Mouse (Mus musculus): ENCODE measurements around the gene Slc6a9.
A peak's percentile ranks its signal among the peaks of the same experiment; 100 is the strongest.

Gene Slc6a9

DNA sequence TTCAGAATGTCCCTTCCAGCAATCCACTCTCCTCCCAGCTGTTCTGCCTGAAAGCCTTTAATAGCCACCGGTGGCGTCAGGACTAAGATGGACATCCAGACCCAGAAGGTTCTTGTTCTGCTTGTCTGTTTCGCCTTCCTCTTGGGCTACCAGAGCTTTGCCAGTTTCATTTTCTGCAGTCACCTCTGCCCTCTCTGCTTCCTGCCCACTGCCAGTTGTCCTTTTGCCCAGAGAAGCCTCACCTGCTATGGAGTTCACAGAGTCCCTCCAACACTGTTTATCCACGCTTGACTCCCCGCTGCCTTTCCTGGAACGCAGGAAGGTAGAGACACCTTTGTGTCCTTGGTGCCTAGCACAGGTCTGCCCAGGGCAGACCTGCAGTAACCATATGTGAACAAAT is 5.1 kb downstream of the Slc6a9 start:
- no peak for DNase-seq (ENCODE audit: low read depth, low spot score)

DNA sequence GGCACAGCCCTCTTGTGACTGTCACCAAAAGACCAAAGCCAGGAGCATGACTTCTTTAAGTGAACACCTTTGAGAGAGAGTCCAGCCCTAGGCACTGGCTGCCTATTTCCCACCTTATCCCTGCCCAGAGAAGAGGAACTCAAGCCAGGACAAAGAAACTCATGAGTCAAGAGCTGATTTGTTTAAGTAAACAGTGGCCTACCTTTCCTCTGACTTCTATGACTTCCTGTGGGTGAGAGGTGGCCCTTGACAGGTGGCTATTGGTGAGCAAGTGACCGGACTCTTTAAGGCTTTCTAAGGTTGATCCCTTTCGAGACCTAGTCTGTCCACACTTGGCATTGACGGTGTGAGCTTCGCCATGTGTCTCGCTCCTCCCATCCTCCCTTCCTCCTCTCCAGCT is 6.5 kb downstream of the Slc6a9 start:
- no peak for DNase-seq (ENCODE audit: low read depth, low spot score)

DNA sequence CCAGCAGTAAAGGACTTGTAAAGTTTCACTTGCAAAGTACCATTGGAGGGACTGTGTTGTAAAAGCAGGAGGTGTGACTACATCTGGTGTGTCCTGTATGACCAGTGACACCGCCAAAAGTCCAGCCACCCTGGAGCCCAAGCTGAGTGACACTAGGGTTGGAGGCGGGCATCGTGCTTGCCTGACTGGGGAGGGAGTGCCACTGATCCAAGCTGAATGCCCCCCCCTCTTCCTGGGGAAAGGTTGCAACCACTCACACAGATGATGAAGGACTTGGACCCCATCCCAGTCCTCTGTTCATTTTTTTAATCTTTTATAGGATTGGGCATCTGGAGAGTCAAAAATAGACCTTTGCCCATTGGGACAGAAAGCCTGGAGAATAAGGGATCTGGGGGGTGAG is 7.3 kb downstream of the Slc6a9 start:
- no peak for DNase-seq (ENCODE audit: low read depth, low spot score)

DNA sequence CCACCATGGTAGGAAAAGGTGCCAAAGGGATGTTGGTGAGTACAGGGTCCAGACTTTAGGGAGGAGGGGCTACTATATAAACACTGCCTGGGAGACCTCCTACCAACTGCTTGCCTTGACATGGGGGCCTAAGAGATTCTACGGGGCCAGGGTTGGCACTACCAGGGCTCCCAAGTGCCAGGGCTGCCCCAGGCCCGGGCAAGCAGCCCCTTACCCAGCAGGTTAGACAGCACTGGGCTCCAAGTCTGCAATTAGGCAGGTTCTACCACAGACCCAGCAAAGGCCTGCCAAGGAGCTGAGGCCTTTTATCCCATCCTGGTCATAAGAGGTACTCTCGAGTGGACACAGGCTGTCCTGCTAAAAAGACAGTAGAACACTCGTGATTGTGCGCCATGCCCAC is 8.8 kb downstream of the Slc6a9 start:
- no peak for DNase-seq (ENCODE audit: low read depth, low spot score)

DNA sequence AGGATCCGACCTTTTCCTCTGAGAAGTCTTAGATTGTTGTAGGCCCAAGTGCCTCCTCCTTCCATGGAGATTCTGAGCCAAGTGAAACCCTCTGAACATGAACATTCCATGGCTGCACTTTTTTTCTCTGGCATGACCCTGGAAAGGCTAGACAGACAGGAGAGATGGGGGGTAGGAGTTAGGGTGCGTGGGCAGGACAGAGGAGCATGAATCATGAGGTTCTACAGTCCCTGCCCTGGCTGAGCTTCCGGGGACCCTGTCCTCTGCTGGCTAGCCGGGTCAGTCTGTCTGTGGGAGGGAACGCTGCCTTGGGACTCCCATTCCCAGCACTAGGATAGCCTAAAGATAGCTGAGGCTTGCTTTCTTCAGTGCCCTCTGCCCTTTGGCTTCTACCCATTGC is 10.2 kb downstream of the Slc6a9 start:
- no peak for DNase-seq (ENCODE audit: low read depth, low spot score)

DNA sequence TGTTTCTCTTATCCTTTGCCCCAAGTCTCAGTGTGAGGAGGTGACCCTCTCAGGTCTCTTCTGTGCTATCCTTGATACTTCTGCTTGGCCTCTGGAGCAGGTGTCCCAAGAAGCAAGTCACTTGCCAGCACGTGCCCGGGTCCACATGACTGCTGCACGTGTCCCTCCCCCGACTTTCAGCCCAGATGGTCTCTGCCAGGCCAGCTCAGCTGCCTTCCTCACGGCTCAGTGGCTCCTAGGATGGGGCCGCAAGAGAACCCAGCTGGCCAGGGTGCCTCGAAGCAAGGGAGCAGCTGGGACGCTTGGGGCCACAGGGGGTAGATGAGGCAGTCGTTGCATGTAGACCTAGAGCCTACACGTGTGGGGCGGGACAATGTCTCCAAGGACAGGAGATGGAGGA is 11.0 kb downstream of the Slc6a9 start:
- no peak for DNase-seq (ENCODE audit: low read depth, low spot score)

DNA sequence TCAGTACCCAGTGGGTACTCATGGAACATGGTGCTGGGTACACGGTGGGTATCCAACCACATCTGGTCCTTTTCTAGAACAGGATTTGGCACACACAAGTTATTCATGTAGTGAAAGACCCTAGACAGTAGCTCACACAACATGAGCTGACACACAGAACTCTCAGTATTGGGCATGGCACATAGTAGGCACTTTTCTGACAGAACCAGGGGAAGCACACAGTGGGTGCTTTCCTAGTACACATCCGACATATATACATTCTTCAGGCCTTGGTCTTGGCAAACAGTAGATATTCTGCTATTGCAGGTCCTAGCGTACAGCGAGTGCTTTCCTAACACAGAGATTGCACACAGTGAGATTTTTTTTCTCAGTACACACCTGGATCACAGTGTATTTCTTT is 12.0 kb downstream of the Slc6a9 start:
- no peak for DNase-seq (ENCODE audit: low read depth, low spot score)

DNA sequence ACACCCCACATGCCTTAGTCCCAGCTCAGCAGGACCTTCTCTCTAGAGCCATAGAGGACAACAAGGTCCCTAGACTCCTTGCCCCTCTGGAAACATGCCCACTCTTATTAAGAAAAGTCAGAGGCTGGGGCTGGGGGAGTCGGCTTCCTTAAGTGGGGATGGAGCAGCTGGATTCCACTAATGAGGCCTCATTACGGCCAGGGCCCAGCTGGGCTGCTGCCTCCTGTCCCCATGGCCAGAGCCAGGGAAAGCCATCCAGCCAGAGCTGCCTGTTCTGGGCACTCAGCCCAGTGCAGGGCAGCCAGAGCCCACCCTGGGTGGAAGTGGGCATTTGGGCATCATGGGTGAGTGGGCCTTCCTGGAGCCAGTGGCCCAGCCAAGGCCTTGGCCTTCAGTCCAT is 12.7 kb downstream of the Slc6a9 start:
- DNase-seq (ENCODE audit: low read depth, low spot score): no peak

DNA sequence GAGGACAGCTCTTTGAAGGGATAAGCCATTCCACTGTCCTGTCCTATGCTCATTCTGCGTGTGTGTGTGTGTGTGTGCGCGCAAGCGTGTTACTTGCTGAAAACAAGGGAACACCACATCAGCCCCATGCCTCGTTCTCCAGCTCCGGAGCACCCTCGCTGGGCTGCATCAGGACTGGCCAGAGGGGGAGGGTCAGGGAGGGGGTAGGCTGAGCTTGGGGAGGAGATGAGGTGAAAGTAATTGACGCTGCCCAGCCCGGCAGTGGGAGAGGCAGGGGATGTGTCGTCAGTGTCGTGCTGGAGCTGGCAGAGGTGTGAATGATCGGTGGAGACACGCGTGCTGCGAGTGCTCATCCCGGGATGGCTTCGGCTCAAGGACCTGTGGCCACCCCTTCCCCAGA is 14.8 kb downstream of the Slc6a9 start:
- peak; percentile 64 for DNase-seq (ENCODE audit: low read depth, low spot score)

DNA sequence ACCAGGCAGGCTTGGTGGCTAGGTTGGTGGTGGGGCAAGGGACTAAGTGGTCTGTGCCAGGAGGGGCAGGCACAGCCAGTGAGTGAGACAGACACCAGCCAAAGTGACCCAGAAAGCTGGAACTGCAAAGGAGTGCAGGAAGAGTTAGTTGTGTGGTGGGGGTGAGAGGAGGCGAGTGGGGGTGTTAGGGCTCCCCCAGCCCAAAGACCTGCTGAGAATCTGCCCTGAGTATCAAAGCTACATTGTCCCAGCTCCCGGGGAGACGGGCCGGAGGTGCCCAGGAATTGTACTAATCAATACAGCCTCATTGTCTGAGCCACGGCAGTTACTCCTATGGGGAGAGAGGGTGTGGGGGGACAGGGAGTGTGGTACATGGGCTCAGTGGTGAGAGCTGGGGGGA is 15.2 kb downstream of the Slc6a9 start:
- DNase-seq (ENCODE audit: low read depth, low spot score): peak; percentile 28

DNA sequence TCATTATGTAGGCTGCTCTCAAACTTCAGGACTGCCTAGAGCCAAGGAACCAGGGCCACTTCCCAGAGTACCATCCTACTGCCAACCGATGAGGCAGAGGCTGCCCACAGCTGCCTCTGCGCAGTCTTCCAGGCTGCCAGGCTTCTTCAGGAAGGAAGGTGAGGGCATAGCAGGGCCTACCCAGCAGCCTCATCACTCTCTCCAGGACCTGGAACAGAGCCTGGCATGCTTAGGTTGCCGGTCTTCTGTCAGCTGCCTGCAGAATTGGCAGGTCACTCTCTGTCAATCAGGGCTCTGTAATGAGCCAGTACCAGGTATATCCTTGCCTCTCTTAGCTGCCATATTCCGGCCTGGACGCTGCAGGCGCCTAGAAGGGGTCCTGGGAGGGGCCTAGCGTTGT is 15.9 kb downstream of the Slc6a9 start:
- DNase-seq (ENCODE audit: low read depth, low spot score): peak; percentile 48

DNA sequence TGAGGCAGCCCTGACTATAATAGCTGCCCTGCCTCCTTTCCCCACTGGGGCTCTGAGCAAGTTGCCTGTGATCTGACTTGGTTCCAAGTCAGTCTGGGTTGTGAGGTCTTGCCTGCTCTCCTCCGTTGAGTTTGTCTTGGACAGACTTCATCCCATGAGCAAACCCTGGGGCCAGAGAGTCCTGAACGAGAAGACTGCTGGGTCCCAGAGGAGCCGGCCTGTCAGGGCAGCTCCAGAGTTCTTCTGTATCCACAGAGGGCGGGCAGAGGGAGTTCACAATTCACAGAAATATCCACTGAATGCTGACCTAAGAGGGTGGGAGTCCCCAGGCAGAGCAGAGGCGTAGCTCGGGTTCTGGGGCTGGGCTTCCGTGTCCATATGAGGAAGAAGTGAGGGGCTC is 16.6 kb downstream of the Slc6a9 start:
- DNase-seq (ENCODE audit: low read depth, low spot score): peak; percentile 27

DNA sequence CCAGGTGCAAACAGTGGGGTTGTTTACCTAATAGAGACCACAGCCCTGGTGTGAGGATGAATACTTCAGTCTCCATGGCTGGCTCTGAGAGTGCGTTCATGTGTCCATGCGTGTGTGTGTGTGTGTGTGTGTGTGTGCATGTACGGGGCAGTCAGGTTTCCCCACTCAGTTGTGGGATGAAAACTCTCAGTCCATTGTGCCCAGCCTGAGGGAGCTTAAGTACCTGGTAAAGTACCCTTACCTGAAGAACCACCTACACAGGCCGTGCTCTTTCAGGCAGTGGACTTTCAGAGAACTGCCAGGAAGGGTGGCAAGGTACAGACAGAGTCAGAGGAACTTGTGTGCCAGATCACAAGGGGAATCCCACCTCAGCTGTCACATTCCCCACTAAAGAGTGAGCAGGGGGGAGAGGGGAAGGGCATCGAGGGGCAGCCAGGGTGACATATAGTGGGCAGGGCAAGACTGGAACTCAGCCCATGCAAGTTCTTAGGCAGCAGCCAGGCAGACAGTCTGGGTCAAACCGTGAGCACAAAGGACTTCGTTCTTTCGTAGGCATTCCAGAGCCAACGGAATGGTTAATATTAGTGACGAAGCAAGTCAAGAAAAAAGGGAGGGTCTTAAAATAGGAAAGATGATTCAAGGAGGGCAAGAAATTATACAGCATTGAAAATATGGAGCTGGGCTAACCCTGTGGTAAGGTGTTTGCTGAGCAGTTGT is 18.0 kb downstream of the Slc6a9 start:
- peak; percentile 32 for DNase-seq (ENCODE audit: low read depth, low spot score)

DNA sequence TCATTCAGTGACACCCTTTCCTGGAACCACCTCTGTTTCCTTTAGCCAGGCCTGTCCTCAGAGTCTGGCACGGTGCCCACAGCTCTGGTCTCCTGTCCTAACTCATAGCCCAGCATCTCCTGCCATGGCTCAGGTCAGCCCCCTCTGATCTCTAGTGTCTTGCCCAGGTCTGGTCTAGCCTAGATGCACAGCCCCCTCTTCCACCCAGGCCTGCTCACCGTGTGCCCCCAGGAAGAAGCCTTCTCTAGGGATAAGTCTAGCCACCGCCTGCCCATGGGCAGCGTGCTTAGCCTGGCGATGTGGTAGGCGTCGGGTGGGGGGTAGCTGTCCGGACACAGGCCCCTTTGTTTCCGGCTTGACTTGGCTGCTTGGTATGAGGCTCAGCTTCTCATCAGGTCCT is 20.8 kb downstream of the Slc6a9 start:
- DNase-seq (ENCODE audit: low read depth, low spot score): peak; percentile 74

DNA sequence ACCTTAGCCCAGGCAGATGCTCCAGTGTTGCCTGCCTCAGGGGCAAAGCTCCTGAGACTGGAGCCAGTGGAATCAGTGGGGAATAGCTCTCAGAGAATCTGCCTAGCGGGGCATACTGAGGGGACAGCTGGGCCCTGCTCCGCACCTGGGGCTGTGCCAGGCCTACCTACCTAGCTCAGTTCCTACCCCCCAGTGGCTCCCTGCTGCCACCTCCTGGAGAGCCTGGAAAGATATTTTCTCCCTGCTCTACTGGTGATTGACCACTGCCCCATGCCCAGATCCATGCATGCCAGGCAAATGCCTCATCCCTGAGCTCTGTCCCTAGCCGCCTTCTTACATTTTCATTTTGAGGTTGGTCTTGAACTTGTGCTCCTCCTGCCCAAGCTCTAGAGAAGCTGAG is 24.5 kb downstream of the Slc6a9 start:
- DNase-seq (ENCODE audit: low read depth, low spot score): peak; percentile 76

DNA sequence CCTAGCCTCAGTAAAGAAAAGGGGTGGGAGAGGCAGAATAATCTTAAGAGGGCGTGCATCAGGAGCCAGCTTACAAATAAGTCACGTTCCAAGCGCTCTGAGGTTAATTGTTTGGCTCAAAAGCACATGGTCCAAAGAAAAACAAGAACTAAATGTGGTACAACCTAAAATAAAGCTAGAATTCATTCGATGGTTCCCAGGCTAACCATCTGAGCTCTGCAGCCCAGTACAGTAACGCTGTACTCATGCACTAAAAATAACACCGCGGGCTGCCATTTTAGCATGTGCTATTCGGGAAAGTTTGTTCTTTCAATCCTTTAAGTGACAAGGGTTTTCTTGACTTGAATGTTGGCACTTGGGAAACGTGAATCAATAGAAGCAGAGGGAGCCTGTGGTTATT is 26.3 kb downstream of the Slc6a9 start:
- peak; percentile 47 for DNase-seq (ENCODE audit: low read depth, low spot score)

DNA sequence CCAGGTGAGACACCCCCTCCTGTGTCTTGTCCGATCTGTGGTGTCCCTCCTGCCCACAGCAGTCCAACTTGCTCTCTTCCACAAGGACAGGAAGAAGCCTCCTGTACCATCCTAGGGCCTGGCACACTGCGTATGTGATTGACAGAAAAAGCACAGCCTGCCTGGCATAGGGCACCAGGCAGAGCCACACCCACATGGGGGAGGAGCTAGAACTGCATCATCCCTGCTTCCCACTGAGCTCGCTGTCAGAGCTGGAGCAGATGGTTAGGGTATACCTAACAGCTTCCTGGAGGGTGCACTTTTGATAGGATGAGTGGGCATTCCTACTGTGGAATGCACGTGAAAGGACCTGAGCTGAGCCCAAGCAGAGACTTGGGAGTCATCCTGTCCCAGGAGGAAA is 28.5 kb downstream of the Slc6a9 start:
- DNase-seq (ENCODE audit: low read depth, low spot score): peak; percentile 85

DNA sequence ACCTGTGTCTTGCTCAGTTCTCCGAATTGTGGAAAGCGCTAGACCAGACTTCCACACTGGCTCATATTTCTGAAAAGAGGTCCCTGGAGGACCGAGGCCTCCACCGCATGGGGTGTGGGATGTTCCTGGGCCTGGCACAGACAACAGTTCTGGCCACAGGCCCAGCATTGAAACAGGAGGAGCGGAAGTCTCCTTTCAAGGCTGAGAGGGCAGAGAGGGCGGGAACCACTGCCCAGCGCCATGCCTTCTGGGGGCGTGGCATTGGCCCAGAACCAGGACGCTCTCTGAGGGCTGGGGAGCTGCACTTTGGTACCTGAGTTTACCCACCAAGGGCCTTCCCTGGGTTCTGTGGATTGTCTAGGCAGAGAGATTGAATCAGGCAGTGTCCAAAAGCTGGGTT is 31.8 kb downstream of the Slc6a9 start:
- peak; percentile 66 for DNase-seq (ENCODE audit: low read depth, low spot score)

DNA sequence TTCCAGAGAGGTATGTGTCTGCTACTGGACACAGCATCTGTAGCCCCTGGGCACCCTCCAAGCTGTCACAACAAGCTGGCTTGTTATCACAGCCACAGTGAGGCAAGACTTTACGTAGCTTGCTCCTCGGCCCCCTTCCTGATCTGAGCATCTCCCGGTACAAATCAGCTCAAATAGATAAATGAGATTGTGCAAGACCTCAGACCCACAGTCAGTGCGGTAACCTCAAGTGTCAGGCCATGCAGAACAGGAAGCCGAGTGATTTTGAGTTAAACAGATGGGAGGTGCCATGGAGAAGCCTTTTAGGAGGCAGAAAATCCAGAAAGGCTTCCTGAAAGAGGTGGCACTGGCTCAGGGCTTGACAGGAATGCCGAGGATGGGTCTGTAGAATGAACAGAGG is 32.7 kb downstream of the Slc6a9 start:
- DNase-seq (ENCODE audit: low read depth, low spot score): no peak

DNA sequence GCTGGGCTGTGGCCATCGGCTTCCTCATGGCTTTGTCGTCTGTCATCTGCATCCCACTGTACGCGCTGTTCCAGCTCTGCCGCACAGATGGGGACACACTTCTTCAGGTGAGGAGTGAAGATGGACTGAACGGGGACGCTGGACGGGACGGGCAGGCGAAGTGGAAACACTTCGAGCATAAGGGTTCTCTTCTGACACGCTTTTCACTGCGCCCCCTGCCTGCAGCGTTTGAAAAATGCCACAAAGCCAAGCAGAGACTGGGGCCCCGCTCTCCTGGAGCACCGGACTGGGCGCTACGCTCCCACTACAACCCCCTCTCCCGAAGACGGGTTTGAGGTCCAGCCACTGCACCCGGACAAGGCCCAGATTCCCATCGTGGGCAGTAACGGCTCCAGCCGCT is 33.5 kb downstream of the Slc6a9 start:
- DNase-seq (ENCODE audit: low read depth, low spot score): peak; percentile 59

DNA sequence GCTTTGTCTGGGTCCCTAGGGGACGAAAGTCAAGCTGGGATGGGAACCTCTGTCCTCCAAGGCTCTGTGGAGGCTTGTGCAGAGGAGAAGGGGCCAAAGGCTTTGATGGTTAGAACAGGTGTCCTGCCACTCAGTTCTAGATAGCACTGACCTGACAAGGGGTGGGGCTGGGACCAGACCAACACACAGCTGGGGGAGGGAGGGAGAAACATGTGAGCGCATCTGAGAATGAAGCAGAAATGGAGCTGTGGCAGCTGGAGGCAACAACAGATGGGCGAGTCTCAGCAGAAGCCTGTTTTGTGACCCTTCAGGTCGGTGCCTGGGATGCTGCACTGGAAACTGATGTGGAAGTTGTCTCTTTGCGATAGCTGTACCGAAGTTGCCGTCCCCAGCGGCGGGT is 35.0 kb downstream of the Slc6a9 start:
- DNase-seq (ENCODE audit: low read depth, low spot score): no peak

DNA sequence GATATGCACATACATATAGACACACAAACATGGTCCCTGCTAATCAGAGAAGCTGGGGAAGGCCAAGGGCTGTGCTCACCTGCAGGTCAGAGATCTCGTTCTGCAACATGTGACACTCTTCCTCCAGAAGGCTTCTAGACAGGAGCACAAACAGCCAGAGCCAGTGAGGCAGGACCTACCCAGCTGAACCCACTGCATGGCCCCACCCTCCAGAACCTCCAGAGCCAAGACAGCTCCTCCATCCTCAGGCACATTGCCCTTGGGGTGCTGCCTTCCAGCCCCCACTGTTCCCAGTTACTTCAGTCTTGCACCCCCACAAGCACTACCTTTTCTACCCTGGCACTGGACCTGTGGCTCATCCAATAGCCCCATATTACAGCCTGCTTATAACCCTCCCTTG is 36.1 kb downstream of the Slc6a9 start:
- DNase-seq (ENCODE audit: low read depth, low spot score): no peak

DNA sequence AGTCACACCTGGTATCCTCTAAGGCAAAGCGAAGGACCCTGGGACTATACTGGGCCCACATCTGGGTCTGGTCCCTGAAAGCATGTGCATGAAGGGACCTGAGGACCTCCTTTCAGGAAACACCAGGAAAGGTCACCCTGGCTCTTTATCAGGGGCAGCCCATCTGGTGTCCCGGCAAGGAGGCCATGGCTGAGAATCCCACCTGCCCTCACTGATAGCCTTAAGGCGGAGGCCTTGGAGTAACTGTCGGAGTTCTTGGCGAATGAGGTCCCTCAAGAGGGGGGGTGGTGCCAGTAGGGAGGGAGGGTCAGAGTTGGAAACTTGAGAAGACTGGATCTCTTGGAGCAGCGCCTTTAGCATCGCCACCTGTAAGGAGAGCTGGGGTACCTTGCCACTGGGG is 37.5 kb downstream of the Slc6a9 start:
- DNase-seq (ENCODE audit: low read depth, low spot score): no peak

DNA sequence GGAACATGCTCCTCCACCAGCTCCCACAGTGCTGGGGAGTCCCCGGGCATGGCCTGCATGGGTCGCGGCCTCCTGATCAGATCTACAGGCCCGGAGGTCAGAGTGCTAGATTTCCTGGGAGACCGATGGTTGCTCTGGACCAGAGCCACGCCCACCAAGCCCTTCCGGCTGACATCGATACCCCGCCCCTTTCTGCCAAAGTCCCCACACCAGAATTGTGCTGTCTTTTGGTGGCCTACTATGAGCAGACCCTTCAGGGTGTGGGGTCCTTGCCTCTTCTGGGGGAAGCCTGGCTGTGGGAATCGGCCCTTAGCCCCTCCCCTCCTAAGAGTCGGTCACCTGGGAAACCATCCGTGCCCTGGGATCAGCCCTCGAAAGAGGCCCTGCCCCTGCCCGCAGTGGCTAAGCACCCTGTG is 38.2 kb downstream of the Slc6a9 start, which contains the start of gene Ccdc24:
TSS of gene Ccdc24 (minus strand) at position 87 of the 416 bp plus-strand sequence.
- DNase-seq (ENCODE audit: low read depth, low spot score): no peak
